Mouse (Mus musculus): ENCODE results near the gene Npm1. TPM values are rescaled to one million over a fixed set of nuclear protein-coding genes. Genes with fewer than 3 reads are reported as not detected.

The Npm1 gene
- polyA plus RNA-seq, 1 experiment from 2014 or later = 967 TPM

DNA sequence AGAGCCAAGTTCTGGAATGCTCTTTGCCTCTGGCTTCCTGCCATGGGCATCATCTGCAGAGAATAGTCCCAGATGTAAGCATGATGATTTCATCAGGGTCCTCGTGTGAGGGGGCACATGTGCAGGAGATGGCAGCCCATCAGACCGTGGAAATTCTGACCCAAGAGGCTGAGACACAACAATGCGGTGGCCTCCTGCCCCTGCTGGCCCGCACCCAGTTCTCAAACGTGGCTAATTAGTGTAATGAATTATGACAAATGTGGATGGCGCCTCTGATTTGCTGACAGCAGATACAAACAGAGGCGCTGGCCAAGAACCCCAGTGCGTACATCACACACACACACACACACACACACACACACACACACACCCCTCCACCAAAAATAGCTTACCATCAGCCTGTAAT, 58.1 kb downstream of the Npm1 start:
- no peaks in the 10 kb centered on the region for H3K4me1 ChIP-seq
- H3K9me3 ChIP-seq (replicated peaks) = no peaks in the 10 kb centered on the region
- WGBS (ENCODE audit: insufficient replicate concordance) = 59% methylated on average over 8 of the region's 8 CpGs
- H3K9ac ChIP-seq = no peak overlapping the region
- H3K4me2 ChIP-seq = no peak overlapping the region
- H3K27me3 ChIP-seq (replicated peaks) = peaks cover 8% of the 10 kb centered on the region; the same call in 1 of the 2 replicates
- H3K4me3 ChIP-seq = no peak overlapping the region
- no peaks in the 10 kb centered on the region for H3K36me3 ChIP-seq
- no peak for ATAC-seq
- H3K27ac ChIP-seq = no peak overlapping the region

DNA sequence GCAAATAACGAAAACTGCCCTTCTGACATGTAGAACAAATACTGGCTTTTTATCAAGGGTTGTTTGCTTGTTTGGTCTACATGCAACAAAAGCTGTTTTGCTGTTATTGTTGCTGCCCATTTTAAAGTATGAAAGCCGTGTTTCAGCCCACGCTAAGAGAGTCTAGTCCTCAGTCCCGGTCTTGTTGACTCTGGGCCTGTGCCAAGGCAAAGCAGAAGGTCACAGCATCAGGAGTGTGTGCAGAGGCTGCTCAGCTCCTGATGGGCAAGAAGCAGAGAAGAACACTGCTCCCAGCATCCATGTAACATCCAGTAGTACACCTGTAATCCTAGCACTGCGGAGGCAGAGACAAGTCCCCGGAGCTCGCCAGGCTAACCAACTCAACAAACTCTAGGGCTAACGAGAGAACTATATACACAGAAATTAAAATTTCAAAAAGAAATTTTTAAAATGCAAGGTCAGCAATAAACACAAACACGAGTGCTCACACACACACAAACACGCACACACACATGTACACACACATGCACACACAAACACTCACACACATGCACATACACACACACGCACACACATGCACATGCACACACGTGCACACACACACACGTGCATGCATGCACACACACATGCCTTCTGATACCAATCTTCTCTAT, 59.6 kb downstream of the Npm1 start:
- Histone ChIP-seq H3K9me3 (replicated peaks) (no peaks in the 10 kb centered on the region), H3K27me3 (replicated peaks) (peaks cover 8% of the 10 kb centered on the region; the same call in 1 of the 2 replicates), H3K36me3 (no peaks in the 10 kb centered on the region), H3K27ac (no peak overlapping the region), H3K9ac (no peak overlapping the region), H3K4me3 (no peak overlapping the region), H3K4me1 (no peaks in the 10 kb centered on the region), H3K4me2 (no peak overlapping the region)
- ATAC-seq = no peak
- WGBS (ENCODE audit: insufficient replicate concordance) = 73% methylated on average over 13 of the region's 13 CpGs

Other genes starting within 250 kb of the Npm1 start
- gene Fgf18, start 15.8 kb downstream of the Npm1 start, polyA plus RNA-seq (2016; fragmentation: Nextera tagmentation; extraction: Ambion mirVana) = 0.44 and 0.60 TPM in 2 replicates
- gene Tlx3, start 40.4 kb upstream of the Npm1 start, polyA plus RNA-seq (2016; fragmentation: Nextera tagmentation; extraction: Ambion mirVana) = not detected in 2 replicates
- gene Gm12117, start 113.5 kb upstream of the Npm1 start, polyA plus RNA-seq (2016; fragmentation: Nextera tagmentation; extraction: Ambion mirVana) = not detected in 2 replicates

Data from liver, embryonic 12.5 days (tissue).